Mouse (Mus musculus) hindbrain, embryonic 14.5 days (tissue): Measurements from ENCODE around the gene Bag6. TPM values are rescaled to one million over a fixed set of nuclear protein-coding genes. Genes with fewer than 3 reads are reported as not detected.

Source experiments
- ATAC-seq: fragments of 200-750 bp; cut with Nextera tagmentation; 2 replicates; pipeline ENCODE4 v1.8.0; 2017; ENCODE audit warnings: moderate number of reproducible peaks, mild to moderate bottlenecking, moderate TSS enrichment, moderate library complexity; ENCODE audit not compliant: low FRiP score
- DNase-seq: peaks from one replicate; pipeline ENCODE4 v3.0.0-alpha.2; 2015; ENCODE audit warnings: low spot score
- H3K27ac ChIP-seq: fragments of 300-500 bp; sonication (generic); 2 replicates; pipeline ENCODE4 v1.5.1; 2014; ENCODE audit warnings: mild to moderate bottlenecking, moderate library complexity
- H3K27me3 ChIP-seq: fragments of 300-500 bp; sonication (generic); 2 replicates; pipeline ENCODE4 v1.6.1; 2014; ENCODE audit warnings: mild to moderate bottlenecking, low read length, mixed read lengths; ENCODE audit not compliant: control insufficient read depth, insufficient read depth
- H3K36me3 ChIP-seq: fragments of 300-500 bp; sonication (generic); replicated peaks from 2 replicates; pipeline ENCODE4 v1.6.1; 2014; ENCODE audit not compliant: control insufficient read depth, insufficient read depth
- H3K4me1 ChIP-seq: fragments of 300-500 bp; sonication (generic); replicated peaks from 2 replicates; pipeline ENCODE4 v1.6.1; 2014; ENCODE audit warnings: antibody characterized with exemption, low read length, mixed read lengths; ENCODE audit not compliant: control insufficient read depth, insufficient read depth
- H3K4me2 ChIP-seq: fragments of 300-500 bp; sonication (generic); replicated peaks from 2 replicates; pipeline ENCODE4 v1.6.1; 2014; ENCODE audit warnings: mild to moderate bottlenecking, moderate library complexity
- H3K4me3 ChIP-seq: fragments of 300-500 bp; sonication (generic); replicated peaks from 2 replicates; pipeline ENCODE4 v1.5.1; 2014; ENCODE audit warnings: mild to moderate bottlenecking, low read length
- H3K9ac ChIP-seq: fragments of 300-500 bp; sonication (generic); 2 replicates; pipeline ENCODE4 v1.6.1; 2014
- H3K9me3 ChIP-seq: fragments of 300-500 bp; sonication (generic); 2 replicates; pipeline ENCODE4 v1.6.1; 2016; ENCODE audit warnings: low read length; ENCODE audit not compliant: control insufficient read depth
- WGBS: fragments of 180-500 bp; shearing (Covaris S2); extraction: QIAGEN DNeasy Blood & Tissue Kit; methylation state at CpG from one replicate; pipeline ENCODE4 v1.1.7; 2014; 5-methylcytosine and 5-hydroxymethylcytosine counted together
- polyA plus RNA-seq: library from polyadenylated mRNA; unstranded; fragments of >200 nt; fragmentation: Nextera tagmentation; extraction: Ambion mirVana; gene quantifications from 2 replicates; pipeline ENCODE4 v1.2.1, GENCODE M21; 2014

The Bag6 gene
- 90.2 and 98.2 TPM in 2 replicates for polyA plus RNA-seq

- H3K4me1 ChIP-seq, result peaks cover 20% of the 10 kb centered on the region
These were observed at the start of gene Bag6 for GRCm38 (mm10) chr17:35134801-35135590. Bag6 (plus strand) TSS chr17:35135178.

GRCm38 (mm10) chr17:35085208-35085865 lies 49.6 kb upstream of the Bag6 start, which contains the start of gene Ly6g6f:
Ly6g6f (minus strand) TSS chr17:35085610.
- Histone ChIP-seq H3K27me3 (no peaks in the 10 kb centered on the region), H3K4me2 (no peak within 1 kb of the TSS), H3K9ac (no peak within 1 kb of the TSS), H3K9me3 (no peaks in the 10 kb centered on the region), H3K4me1 (peaks cover 7% of the 10 kb centered on the region), H3K36me3 (no peaks in the 10 kb centered on the region), H3K4me3 (no peak within 1 kb of the TSS), H3K27ac (no peak within 1 kb of the TSS)
- ATAC-seq (no peak), DNase-seq (no peak)
- WGBS, result 85% methylated on average over 7 of the region's 7 CpGs

More at GRCm38 (mm10) chr17:35134801-35135590, at the start of gene Bag6:
- Histone ChIP-seq H3K9ac (peak within 1 kb of the TSS; percentile 90), H3K27ac (peak within 1 kb of the TSS; percentile 93), H3K4me3 (peak within 1 kb of the TSS; percentile 78), H3K27me3 (no peaks in the 10 kb centered on the region), H3K9me3 (no peaks in the 10 kb centered on the region), H3K4me2 (peak within 1 kb of the TSS; percentile 90), H3K36me3 (peaks cover 28% of the 10 kb centered on the region)
- DNase-seq (peak; percentile 97), ATAC-seq (peak; percentile 95)
- WGBS, result under 1% methylated on average over 66 of the region's 66 CpGs

- DNase-seq, result no peak
- H3K36me3 ChIP-seq, result peaks cover 18% of the 10 kb centered on the region
- no peak overlapping the region for H3K4me3 ChIP-seq
- H3K4me1 ChIP-seq, result peaks cover 10% of the 10 kb centered on the region
- ATAC-seq, result no peak
- WGBS, result 57% methylated on average over 2 of the region's 2 CpGs
- H3K27ac ChIP-seq, result no peak overlapping the region
- H3K9ac ChIP-seq, result no peak overlapping the region
- no peaks in the 10 kb centered on the region for H3K27me3 ChIP-seq
- H3K9me3 ChIP-seq, result no peaks in the 10 kb centered on the region
- no peak overlapping the region for H3K4me2 ChIP-seq
These were observed 46.8 kb upstream of the Bag6 start for GRCm38 (mm10) chr17:35088151-35088550.

GRCm38 (mm10) chr17:35088825-35089644 lies 45.9 kb upstream of the Bag6 start, which contains the start of gene Abhd16a:
Abhd16a (plus strand) TSS chr17:35089263.
- Histone ChIP-seq H3K4me2 (peak within 1 kb of the TSS; percentile 56), H3K27ac (peak within 1 kb of the TSS; percentile 94), H3K4me1 (peaks cover 10% of the 10 kb centered on the region), H3K9me3 (no peaks in the 10 kb centered on the region), H3K36me3 (peaks cover 27% of the 10 kb centered on the region), H3K27me3 (no peaks in the 10 kb centered on the region), H3K9ac (peak within 1 kb of the TSS; percentile 78), H3K4me3 (peak within 1 kb of the TSS; percentile 47)
- WGBS, result 4% methylated on average over 62 of the region's 67 CpGs
- peak; percentile 93 for DNase-seq
- ATAC-seq, result peak; percentile 98

- no peaks in the 10 kb centered on the region for H3K9me3 ChIP-seq
- WGBS, result 59% methylated on average over 8 of the region's 8 CpGs
- peak overlapping the region; percentile 47 for H3K4me3 ChIP-seq
- no peaks in the 10 kb centered on the region for H3K27me3 ChIP-seq
- H3K4me2 ChIP-seq, result peak overlapping the region; percentile 56
- H3K4me1 ChIP-seq, result peaks cover 10% of the 10 kb centered on the region
- DNase-seq (no peak), ATAC-seq (no peak)
- H3K27ac ChIP-seq, result peak overlapping the region; percentile 38
- peak overlapping the region; percentile 78 for H3K9ac ChIP-seq
- H3K36me3 ChIP-seq, result peaks cover 40% of the 10 kb centered on the region
These were observed 44.6 kb upstream of the Bag6 start for GRCm38 (mm10) chr17:35090166-35090932.

GRCm38 (mm10) chr17:35092403-35093198 lies 42.4 kb upstream of the Bag6 start:
- ATAC-seq, result no peak
- peaks cover 10% of the 10 kb centered on the region for H3K4me1 ChIP-seq
- no peak overlapping the region for H3K4me3 ChIP-seq
- H3K36me3 ChIP-seq, result peaks cover 62% of the 10 kb centered on the region
- no peak overlapping the region for H3K27ac ChIP-seq
- WGBS, result 89% methylated on average over 14 of the region's 14 CpGs
- no peaks in the 10 kb centered on the region for H3K27me3 ChIP-seq
- H3K9me3 ChIP-seq, result no peaks in the 10 kb centered on the region
- no peak overlapping the region for H3K9ac ChIP-seq
- no peak overlapping the region for H3K4me2 ChIP-seq
- DNase-seq, result no peak

- H3K4me3 ChIP-seq, result no peak overlapping the region
- DNase-seq (no peak), ATAC-seq (no peak)
- 94% methylated on average over 15 of the region's 15 CpGs for WGBS
- peaks cover 83% of the 10 kb centered on the region for H3K36me3 ChIP-seq
- H3K9me3 ChIP-seq, result no peaks in the 10 kb centered on the region
- H3K4me1 ChIP-seq, result peaks cover 9% of the 10 kb centered on the region
- no peak overlapping the region for H3K9ac ChIP-seq
- no peaks in the 10 kb centered on the region for H3K27me3 ChIP-seq
- no peak overlapping the region for H3K27ac ChIP-seq
- no peak overlapping the region for H3K4me2 ChIP-seq
These were observed 40.3 kb upstream of the Bag6 start for GRCm38 (mm10) chr17:35094475-35095365.
